Mouse (Mus musculus): Measurements from ENCODE around the gene Prpf4. TPM values are rescaled to one million over a fixed set of nuclear protein-coding genes. Genes with fewer than 3 reads are reported as not detected.

Gene Prpf4
- polyA plus RNA-seq, 1 experiment from 2014 or later, result 9.6 TPM

DNA sequence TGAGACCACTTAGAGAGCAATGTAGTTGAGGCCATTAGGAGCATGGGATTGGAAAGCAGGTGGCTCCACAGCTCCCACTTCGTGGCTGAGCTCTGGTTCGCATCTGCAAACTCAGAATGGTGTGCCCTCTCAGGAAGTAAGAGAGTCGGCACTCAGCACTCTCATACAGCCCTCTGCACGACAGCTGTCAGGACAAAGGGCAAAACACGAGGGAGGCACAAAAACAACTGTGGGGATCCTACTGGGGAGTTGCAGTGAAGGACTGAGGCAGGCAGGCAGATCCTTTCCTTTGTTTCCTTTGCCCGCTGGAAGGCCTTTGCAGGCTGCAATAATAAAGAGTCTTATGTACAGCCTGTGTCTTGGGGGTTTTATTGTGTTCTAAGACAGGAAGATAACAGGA, 15.1 kb upstream of the Prpf4 start:
- Histone ChIP-seq H3K36me3 (ENCODE audit: insufficient read depth, low read length) (peaks cover 26% of the 10 kb centered on the region; the same call in 1 of the 2 replicates), H3K9me3 (ENCODE audit: low read length) (no peaks in the 10 kb centered on the region), H3K27ac (ENCODE audit: low read length) (no peak overlapping the region), H3K27me3 (replicated peaks; ENCODE audit: insufficient read depth, low read length) (no peaks in the 10 kb centered on the region), H3K4me1 (ENCODE audit: insufficient read depth, low read depth, low read length) (no peaks in the 10 kb centered on the region), H3K4me2 (replicated peaks; ENCODE audit: low read depth, low read length) (no peak overlapping the region), H3K4me3 (ENCODE audit: low read depth, low read length) (no peak overlapping the region), H3K9ac (replicated peaks; ENCODE audit: low read depth) (no peak overlapping the region)
- 75% methylated on average over 6 of the region's 6 CpGs for WGBS
- no peak for ATAC-seq
- TF ChIP-seq EP300 (IDR thresholded peaks at IDR 0.05), result no peak
- TF ChIP-seq CTCF (IDR thresholded peaks at IDR 0.05), result no peak
- no peak for DNase-seq (ENCODE audit: low spot score)

DNA sequence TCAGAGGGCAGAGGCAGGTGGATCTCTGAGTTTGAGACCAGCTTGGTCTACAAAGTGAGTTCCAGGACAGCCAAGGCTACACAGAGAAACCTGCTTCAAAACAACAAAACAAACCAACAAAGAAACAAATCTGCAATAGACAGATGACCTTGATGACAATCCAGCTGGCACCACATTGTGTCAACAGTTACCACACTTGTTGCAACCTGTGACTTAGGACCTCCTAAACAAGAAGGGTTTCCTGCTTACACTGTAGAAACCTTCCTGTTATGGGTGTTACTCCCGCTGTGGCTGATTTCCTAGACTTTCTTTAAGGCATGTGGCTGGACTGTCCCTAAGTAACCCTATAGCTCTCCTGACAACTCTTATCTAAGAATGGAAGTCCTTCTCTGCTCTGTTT, 12.8 kb upstream of the Prpf4 start:
- Histone ChIP-seq H3K9ac (replicated peaks; ENCODE audit: low read depth) (no peak overlapping the region), H3K4me3 (ENCODE audit: low read depth, low read length) (no peak overlapping the region), H3K4me2 (replicated peaks; ENCODE audit: low read depth, low read length) (no peak overlapping the region), H3K27me3 (replicated peaks; ENCODE audit: insufficient read depth, low read length) (no peaks in the 10 kb centered on the region), H3K27ac (ENCODE audit: low read length) (no peak overlapping the region), H3K36me3 (ENCODE audit: insufficient read depth, low read length) (peaks cover 32% of the 10 kb centered on the region; the same call in 1 of the 2 replicates), H3K4me1 (ENCODE audit: insufficient read depth, low read depth, low read length) (no peaks in the 10 kb centered on the region), H3K9me3 (ENCODE audit: low read length) (no peaks in the 10 kb centered on the region)
- 62% methylated on average over 1 of the region's 1 CpGs for WGBS
- DNase-seq (ENCODE audit: low spot score) (no peak), ATAC-seq (no peak)
- no peak for TF ChIP-seq CTCF (IDR thresholded peaks at IDR 0.05)
- no peak for TF ChIP-seq EP300 (IDR thresholded peaks at IDR 0.05)

DNA sequence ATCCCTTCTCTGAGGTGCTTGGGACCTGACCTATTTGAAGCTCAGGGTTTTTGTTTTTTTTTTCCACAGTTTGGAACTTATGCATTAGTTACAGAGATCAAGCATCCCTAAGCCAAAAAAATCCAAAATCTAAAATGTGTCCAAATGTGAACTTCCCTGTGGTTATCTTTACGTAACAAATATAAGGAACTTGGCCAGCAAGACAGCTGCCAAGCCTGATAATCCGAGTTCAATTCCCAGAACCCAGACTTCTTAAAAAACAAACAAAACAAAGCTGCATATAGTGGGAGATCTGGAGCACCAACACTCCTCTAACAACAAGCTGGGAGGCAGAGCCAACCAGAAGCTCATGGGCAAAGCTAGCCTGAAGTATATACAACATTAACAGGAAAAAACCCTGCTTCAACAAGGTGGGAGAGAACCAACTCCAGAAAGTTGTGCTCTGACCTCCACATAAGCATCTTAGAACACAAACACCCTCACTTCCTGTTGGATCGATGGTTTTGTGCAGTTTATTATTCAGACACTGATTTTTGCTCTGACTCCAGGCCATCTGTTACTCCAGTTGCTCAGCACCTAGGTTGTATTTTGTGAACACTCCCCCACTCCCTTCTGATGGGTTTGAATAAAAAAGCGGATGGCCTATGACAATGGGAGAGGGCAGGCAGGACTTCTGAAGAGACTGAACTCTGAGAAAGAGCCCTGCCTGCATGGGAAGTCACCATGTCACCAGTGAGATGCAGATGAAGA, 10.8 kb upstream of the Prpf4 start:
- DNase-seq (ENCODE audit: low spot score) (no peak), ATAC-seq (no peak)
- Histone ChIP-seq H3K4me2 (replicated peaks; ENCODE audit: low read depth, low read length) (no peak overlapping the region), H3K4me3 (ENCODE audit: low read depth, low read length) (no peak overlapping the region), H3K36me3 (ENCODE audit: insufficient read depth, low read length) (peaks cover 33% of the 10 kb centered on the region; the same call in 1 of the 2 replicates), H3K27me3 (replicated peaks; ENCODE audit: insufficient read depth, low read length) (no peaks in the 10 kb centered on the region), H3K4me1 (ENCODE audit: insufficient read depth, low read depth, low read length) (no peaks in the 10 kb centered on the region), H3K27ac (ENCODE audit: low read length) (no peak overlapping the region), H3K9me3 (ENCODE audit: low read length) (no peaks in the 10 kb centered on the region), H3K9ac (replicated peaks; ENCODE audit: low read depth) (0 out of 2 replicates have a peak overlapping the region, but pooled peaks have one; percentile 3)
- TF ChIP-seq CTCF (IDR thresholded peaks at IDR 0.05), result no peak
- no peak for TF ChIP-seq EP300 (IDR thresholded peaks at IDR 0.05)
- WGBS, result 74% methylated on average over 4 of the region's 4 CpGs

- DNase-seq (ENCODE audit: low spot score) (peak; percentile 26), ATAC-seq (no peak; the same call in 1 of the 2 replicates)
- Histone ChIP-seq H3K36me3 (ENCODE audit: insufficient read depth, low read length) (peaks cover 33% of the 10 kb centered on the region; the same call in 1 of the 2 replicates), H3K4me2 (replicated peaks; ENCODE audit: low read depth, low read length) (no peak overlapping the region), H3K4me1 (ENCODE audit: insufficient read depth, low read depth, low read length) (no peaks in the 10 kb centered on the region), H3K9ac (replicated peaks; ENCODE audit: low read depth) (no peak overlapping the region), H3K4me3 (ENCODE audit: low read depth, low read length) (no peak overlapping the region), H3K9me3 (ENCODE audit: low read length) (no peaks in the 10 kb centered on the region), H3K27me3 (replicated peaks; ENCODE audit: insufficient read depth, low read length) (no peaks in the 10 kb centered on the region), H3K27ac (ENCODE audit: low read length) (no peak overlapping the region)
- 81% methylated on average over 3 of the region's 3 CpGs for WGBS
- TF ChIP-seq EP300 (IDR thresholded peaks at IDR 0.05) (no peak), CTCF (IDR thresholded peaks at IDR 0.05) (no peak)
Observed at GRCm38 (mm10) chr4:62398956-62399355, 9.6 kb upstream of the Prpf4 start.

GRCm38 (mm10) chr4:62406133-62406532, 2.5 kb upstream of the Prpf4 start:
- no peak for DNase-seq (ENCODE audit: low spot score)
- Histone ChIP-seq H3K9me3 (ENCODE audit: low read length) (no peaks in the 10 kb centered on the region), H3K4me1 (ENCODE audit: insufficient read depth, low read depth, low read length) (peaks cover 4% of the 10 kb centered on the region; the same call in 1 of the 2 replicates), H3K36me3 (ENCODE audit: insufficient read depth, low read length) (peaks cover 5% of the 10 kb centered on the region; the same call in 1 of the 2 replicates), H3K9ac (replicated peaks; ENCODE audit: low read depth) (no peak overlapping the region), H3K27me3 (replicated peaks; ENCODE audit: insufficient read depth, low read length) (no peaks in the 10 kb centered on the region), H3K4me3 (ENCODE audit: low read depth, low read length) (no peak overlapping the region), H3K4me2 (replicated peaks; ENCODE audit: low read depth, low read length) (no peak overlapping the region), H3K27ac (ENCODE audit: low read length) (no peak overlapping the region)
- no peak for ATAC-seq
- 80% methylated on average over 4 of the region's 4 CpGs for WGBS
- TF ChIP-seq CTCF (IDR thresholded peaks at IDR 0.05) (no peak), EP300 (IDR thresholded peaks at IDR 0.05) (no peak)

DNA sequence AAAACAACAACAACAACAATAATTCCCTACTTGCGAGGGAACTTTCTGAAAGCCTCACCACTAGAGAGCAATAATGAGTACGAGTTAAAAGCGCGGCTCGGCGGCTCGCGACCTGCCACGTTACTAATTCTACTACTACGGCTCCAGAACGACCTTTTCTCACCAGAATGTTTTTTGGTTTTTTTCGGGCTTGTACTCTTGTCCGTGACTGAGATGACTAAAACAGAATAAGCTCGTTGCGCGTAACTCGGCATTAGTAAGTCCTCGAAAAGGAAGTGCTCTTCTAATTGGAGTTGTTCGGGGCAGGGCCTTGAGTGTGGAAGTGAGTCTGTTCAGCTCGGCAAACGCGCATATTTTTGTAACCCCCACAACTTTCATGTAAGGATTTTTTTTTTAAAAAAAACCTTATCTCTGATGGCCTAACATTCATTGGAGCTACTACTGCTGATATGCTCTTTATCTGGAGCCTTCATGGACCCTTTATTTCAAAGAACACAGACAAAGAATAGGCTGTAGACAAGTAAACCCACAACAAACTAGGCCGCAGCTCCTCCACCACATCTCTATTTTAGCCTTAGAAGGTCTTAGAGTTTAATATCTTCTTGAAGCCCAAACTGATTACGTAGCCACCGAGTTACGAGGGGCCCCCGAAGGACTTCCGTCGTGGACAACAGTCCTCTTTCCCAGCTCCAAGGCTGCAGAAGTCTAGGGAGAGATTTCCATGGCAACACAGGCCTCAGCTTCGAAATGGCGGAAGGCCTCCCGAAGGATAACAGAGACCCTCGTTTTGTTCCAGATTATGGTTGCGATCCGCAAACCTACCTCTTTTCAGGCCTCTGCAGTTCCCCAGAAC, 641 bp upstream of the Prpf4 start:
- 0 out of 2 replicates have a peak, but pooled peaks cover 8% of the 10 kb centered on the region for H3K36me3 ChIP-seq (ENCODE audit: insufficient read depth, low read length)
- peak overlapping the region; percentile 70 for H3K4me3 ChIP-seq (ENCODE audit: low read depth, low read length)
- 1% methylated on average over 35 of the region's 35 CpGs for WGBS
- H3K9ac ChIP-seq (replicated peaks; ENCODE audit: low read depth), result peak overlapping the region; percentile 63
- H3K27me3 ChIP-seq (replicated peaks; ENCODE audit: insufficient read depth, low read length), result no peaks in the 10 kb centered on the region
- no peaks in the 10 kb centered on the region for H3K9me3 ChIP-seq (ENCODE audit: low read length)
- peak overlapping the region; percentile 79 for H3K4me2 ChIP-seq (replicated peaks; ENCODE audit: low read depth, low read length)
- H3K4me1 ChIP-seq (ENCODE audit: insufficient read depth, low read depth, low read length), result peaks cover 4% of the 10 kb centered on the region; the same call in 1 of the 2 replicates
- DNase-seq (ENCODE audit: low spot score), result peak; percentile 91
- peak overlapping the region; percentile 78 for H3K27ac ChIP-seq (ENCODE audit: low read length)
- peak; percentile 40 for ATAC-seq
- no peak; the same call in 1 of the 2 replicates for TF ChIP-seq EP300 (IDR thresholded peaks at IDR 0.05)
- peak; percentile 71 for TF ChIP-seq CTCF (IDR thresholded peaks at IDR 0.05)
